Mouse (Mus musculus): Measurements from ENCODE around the gene Immp2l. TPM values are rescaled to one million over a fixed set of nuclear protein-coding genes. Genes with fewer than 3 reads are reported as not detected.

Gene Immp2l
- polyA plus RNA-seq, 1 experiment from 2014 or later, result 9.2 TPM

- no peak for ATAC-seq (ENCODE audit: insufficient read depth, low FRiP score, low TSS enrichment)
- Histone ChIP-seq H3K9ac (ENCODE audit: low read length) (no peak overlapping the region), H3K9me3 (ENCODE audit: control insufficient read depth, low read length) (no peaks in the 10 kb centered on the region), H3K36me3 (ENCODE audit: control insufficient read depth, insufficient read depth, low read length) (no peaks in the 10 kb centered on the region), H3K4me1 (ENCODE audit: control insufficient read depth, insufficient read depth, low read length) (no peaks in the 10 kb centered on the region), H3K4me2 (ENCODE audit: low read depth) (no peak overlapping the region), H3K27ac (ENCODE audit: low read depth, low read length) (no peak overlapping the region), H3K4me3 (ENCODE audit: low read depth, low read length) (no peak overlapping the region), H3K27me3 (ENCODE audit: control insufficient read depth, insufficient read depth, low read length) (no peaks in the 10 kb centered on the region)
- 81% methylated on average over 5 of the region's 5 CpGs for WGBS
- no peak for DNase-seq (ENCODE audit: low spot score)
These were observed 15.9 kb downstream of the Immp2l start for GRCm38 (mm10) chr12:41039834-41040233.

GRCm38 (mm10) chr12:41041737-41042136 lies 17.8 kb downstream of the Immp2l start:
- no peak overlapping the region for H3K27ac ChIP-seq (ENCODE audit: low read depth, low read length)
- H3K4me1 ChIP-seq (ENCODE audit: control insufficient read depth, insufficient read depth, low read length), result no peaks in the 10 kb centered on the region
- DNase-seq (ENCODE audit: low spot score) (no peak), ATAC-seq (ENCODE audit: insufficient read depth, low FRiP score, low TSS enrichment) (no peak)
- H3K36me3 ChIP-seq (ENCODE audit: control insufficient read depth, insufficient read depth, low read length), result no peaks in the 10 kb centered on the region
- H3K27me3 ChIP-seq (ENCODE audit: control insufficient read depth, insufficient read depth, low read length), result no peaks in the 10 kb centered on the region
- WGBS, result 88% methylated on average over 2 of the region's 2 CpGs
- H3K9ac ChIP-seq (ENCODE audit: low read length), result no peak overlapping the region
- no peaks in the 10 kb centered on the region for H3K9me3 ChIP-seq (ENCODE audit: control insufficient read depth, low read length)
- H3K4me3 ChIP-seq (ENCODE audit: low read depth, low read length), result no peak overlapping the region
- H3K4me2 ChIP-seq (ENCODE audit: low read depth), result no peak overlapping the region

GRCm38 (mm10) chr12:41044493-41045132 lies 20.7 kb downstream of the Immp2l start:
- H3K27ac ChIP-seq (ENCODE audit: low read depth, low read length), result no peak overlapping the region
- H3K9me3 ChIP-seq (ENCODE audit: control insufficient read depth, low read length), result no peaks in the 10 kb centered on the region
- no peak overlapping the region for H3K9ac ChIP-seq (ENCODE audit: low read length)
- H3K4me3 ChIP-seq (ENCODE audit: low read depth, low read length), result no peak overlapping the region
- 86% methylated on average over 12 of the region's 12 CpGs for WGBS
- no peak overlapping the region for H3K4me2 ChIP-seq (ENCODE audit: low read depth)
- no peaks in the 10 kb centered on the region for H3K4me1 ChIP-seq (ENCODE audit: control insufficient read depth, insufficient read depth, low read length)
- ATAC-seq (ENCODE audit: insufficient read depth, low FRiP score, low TSS enrichment) (no peak), DNase-seq (ENCODE audit: low spot score) (no peak)
- H3K36me3 ChIP-seq (ENCODE audit: control insufficient read depth, insufficient read depth, low read length), result no peaks in the 10 kb centered on the region
- H3K27me3 ChIP-seq (ENCODE audit: control insufficient read depth, insufficient read depth, low read length), result no peaks in the 10 kb centered on the region

- 88% methylated on average over 12 of the region's 12 CpGs for WGBS
- H3K27ac ChIP-seq (ENCODE audit: low read depth, low read length), result no peak overlapping the region
- ATAC-seq (ENCODE audit: insufficient read depth, low FRiP score, low TSS enrichment), result no peak
These were observed 23.3 kb downstream of the Immp2l start for GRCm38 (mm10) chr12:41047085-41047766.

GRCm38 (mm10) chr12:41050945-41051344 lies 27.1 kb downstream of the Immp2l start:
- Histone ChIP-seq H3K4me1 (ENCODE audit: control insufficient read depth, insufficient read depth, low read length) (no peaks in the 10 kb centered on the region), H3K36me3 (ENCODE audit: control insufficient read depth, insufficient read depth, low read length) (no peaks in the 10 kb centered on the region), H3K27me3 (ENCODE audit: control insufficient read depth, insufficient read depth, low read length) (no peaks in the 10 kb centered on the region), H3K9me3 (ENCODE audit: control insufficient read depth, low read length) (no peaks in the 10 kb centered on the region), H3K9ac (ENCODE audit: low read length) (no peak overlapping the region), H3K27ac (ENCODE audit: low read depth, low read length) (no peak overlapping the region), H3K4me3 (ENCODE audit: low read depth, low read length) (no peak overlapping the region), H3K4me2 (ENCODE audit: low read depth) (no peak overlapping the region)
- WGBS, result 87% methylated on average over 5 of the region's 5 CpGs
- DNase-seq (ENCODE audit: low spot score) (no peak), ATAC-seq (ENCODE audit: insufficient read depth, low FRiP score, low TSS enrichment) (no peak)

More at GRCm38 (mm10) chr12:41047085-41047766, 23.3 kb downstream of the Immp2l start:
- Histone ChIP-seq H3K27me3 (ENCODE audit: control insufficient read depth, insufficient read depth, low read length) (no peaks in the 10 kb centered on the region), H3K9me3 (ENCODE audit: control insufficient read depth, low read length) (no peaks in the 10 kb centered on the region), H3K9ac (ENCODE audit: low read length) (no peak overlapping the region), H3K4me2 (ENCODE audit: low read depth) (no peak overlapping the region), H3K4me1 (ENCODE audit: control insufficient read depth, insufficient read depth, low read length) (no peaks in the 10 kb centered on the region), H3K36me3 (ENCODE audit: control insufficient read depth, insufficient read depth, low read length) (no peaks in the 10 kb centered on the region), H3K4me3 (ENCODE audit: low read depth, low read length) (no peak overlapping the region)
- DNase-seq (ENCODE audit: low spot score), result no peak

- Histone ChIP-seq H3K27ac (ENCODE audit: low read depth, low read length) (no peak overlapping the region), H3K9me3 (ENCODE audit: control insufficient read depth, low read length) (no peaks in the 10 kb centered on the region), H3K4me3 (ENCODE audit: low read depth, low read length) (no peak overlapping the region), H3K4me1 (ENCODE audit: control insufficient read depth, insufficient read depth, low read length) (no peaks in the 10 kb centered on the region), H3K4me2 (ENCODE audit: low read depth) (no peak overlapping the region), H3K36me3 (ENCODE audit: control insufficient read depth, insufficient read depth, low read length) (no peaks in the 10 kb centered on the region), H3K27me3 (ENCODE audit: control insufficient read depth, insufficient read depth, low read length) (no peaks in the 10 kb centered on the region), H3K9ac (ENCODE audit: low read length) (no peak overlapping the region)
- WGBS, result 78% methylated on average over 3 of the region's 3 CpGs
- DNase-seq (ENCODE audit: low spot score) (no peak), ATAC-seq (ENCODE audit: insufficient read depth, low FRiP score, low TSS enrichment) (no peak)
These were observed 29.0 kb downstream of the Immp2l start for GRCm38 (mm10) chr12:41052897-41053296.

- Histone ChIP-seq H3K27me3 (ENCODE audit: control insufficient read depth, insufficient read depth, low read length) (no peaks in the 10 kb centered on the region), H3K4me2 (ENCODE audit: low read depth) (no peak overlapping the region), H3K4me1 (ENCODE audit: control insufficient read depth, insufficient read depth, low read length) (no peaks in the 10 kb centered on the region), H3K36me3 (ENCODE audit: control insufficient read depth, insufficient read depth, low read length) (no peaks in the 10 kb centered on the region), H3K9me3 (ENCODE audit: control insufficient read depth, low read length) (no peaks in the 10 kb centered on the region), H3K27ac (ENCODE audit: low read depth, low read length) (no peak overlapping the region), H3K9ac (ENCODE audit: low read length) (no peak overlapping the region), H3K4me3 (ENCODE audit: low read depth, low read length) (no peak overlapping the region)
- ATAC-seq (ENCODE audit: insufficient read depth, low FRiP score, low TSS enrichment) (no peak), DNase-seq (ENCODE audit: low spot score) (no peak)
- 80% methylated on average over 11 of the region's 11 CpGs for WGBS
These were observed 30.3 kb downstream of the Immp2l start for GRCm38 (mm10) chr12:41054006-41054791.

- H3K36me3 ChIP-seq (ENCODE audit: control insufficient read depth, insufficient read depth, low read length), result no peaks in the 10 kb centered on the region
- no peaks in the 10 kb centered on the region for H3K27me3 ChIP-seq (ENCODE audit: control insufficient read depth, insufficient read depth, low read length)
- no peak overlapping the region for H3K4me2 ChIP-seq (ENCODE audit: low read depth)
- no peaks in the 10 kb centered on the region for H3K4me1 ChIP-seq (ENCODE audit: control insufficient read depth, insufficient read depth, low read length)
- no peak overlapping the region for H3K9ac ChIP-seq (ENCODE audit: low read length)
- ATAC-seq (ENCODE audit: insufficient read depth, low FRiP score, low TSS enrichment), result no peak
- no peaks in the 10 kb centered on the region for H3K9me3 ChIP-seq (ENCODE audit: control insufficient read depth, low read length)
- H3K27ac ChIP-seq (ENCODE audit: low read depth, low read length), result no peak overlapping the region
- DNase-seq (ENCODE audit: low spot score), result no peak
- no peak overlapping the region for H3K4me3 ChIP-seq (ENCODE audit: low read depth, low read length)
These were observed 32.1 kb downstream of the Immp2l start for GRCm38 (mm10) chr12:41055941-41056340.
